Mouse (Mus musculus): ENCODE data around the gene Mical3. TPM values are rescaled to one million over a fixed set of nuclear protein-coding genes. Genes with fewer than 3 reads are reported as not detected.

Gene Mical3
- 43.1 and 50.0 TPM in 2 replicates for polyA plus RNA-seq (2015; fragmentation: Nextera tagmentation; extraction: Ambion mirVana)

- H3K9me3 ChIP-seq: no peaks in the 10 kb centered on the region
- H3K4me2 ChIP-seq: peak within 1 kb of the TSS; percentile 56
- H3K4me1 ChIP-seq: peaks cover 20% of the 10 kb centered on the region
- peak within 1 kb of the TSS; percentile 97 for H3K27ac ChIP-seq
- WGBS: 2% methylated on average over 17 of the region's 17 CpGs
- ATAC-seq (replicated peaks): peak; percentile 90
- peak within 1 kb of the TSS; percentile 52 for H3K4me3 ChIP-seq
- H3K36me3 ChIP-seq (replicated peaks): no peaks in the 10 kb centered on the region
- peak within 1 kb of the TSS; percentile 56 for H3K9ac ChIP-seq
- H3K27me3 ChIP-seq (replicated peaks): no peaks in the 10 kb centered on the region
Observed at GRCm38 (mm10) chr6:121130773-121131172, at the start of gene Mical3. TSS of gene Mical3 (minus strand) at chr6:121130999.

GRCm38 (mm10) chr6:121179846-121180245 lies 49.0 kb upstream of the Mical3 start:
- Histone ChIP-seq H3K36me3 (replicated peaks) (no peaks in the 10 kb centered on the region), H3K4me2 (no peak overlapping the region), H3K27ac (no peak overlapping the region), H3K9me3 (no peaks in the 10 kb centered on the region), H3K4me1 (peaks cover 16% of the 10 kb centered on the region), H3K9ac (no peak overlapping the region), H3K4me3 (no peak overlapping the region), H3K27me3 (replicated peaks) (no peaks in the 10 kb centered on the region)
- WGBS: 70% methylated on average over 7 of the region's 7 CpGs
- no peak for ATAC-seq (replicated peaks)

- peaks cover 11% of the 10 kb centered on the region for H3K4me1 ChIP-seq
- no peak overlapping the region for H3K9ac ChIP-seq
- no peaks in the 10 kb centered on the region for H3K36me3 ChIP-seq (replicated peaks)
- 62% methylated on average over 7 of the region's 7 CpGs for WGBS
- no peaks in the 10 kb centered on the region for H3K9me3 ChIP-seq
- H3K27ac ChIP-seq: no peak overlapping the region
- no peak overlapping the region for H3K4me2 ChIP-seq
- H3K27me3 ChIP-seq (replicated peaks): no peaks in the 10 kb centered on the region
- no peak for ATAC-seq (replicated peaks)
- no peak overlapping the region for H3K4me3 ChIP-seq
Observed at GRCm38 (mm10) chr6:121178700-121179358, 48.0 kb upstream of the Mical3 start.

- no peaks in the 10 kb centered on the region for H3K27me3 ChIP-seq (replicated peaks)
- H3K4me1 ChIP-seq: peaks cover 9% of the 10 kb centered on the region
- 91% methylated on average over 7 of the region's 7 CpGs for WGBS
- no peak overlapping the region for H3K4me2 ChIP-seq
- no peak overlapping the region for H3K27ac ChIP-seq
- no peaks in the 10 kb centered on the region for H3K36me3 ChIP-seq (replicated peaks)
- H3K9me3 ChIP-seq: no peaks in the 10 kb centered on the region
- no peak for ATAC-seq (replicated peaks)
- no peak overlapping the region for H3K9ac ChIP-seq
- H3K4me3 ChIP-seq: no peak overlapping the region
Observed at GRCm38 (mm10) chr6:121177118-121177708, 46.4 kb upstream of the Mical3 start.

GRCm38 (mm10) chr6:121176731-121177098 lies 45.9 kb upstream of the Mical3 start:
- Histone ChIP-seq H3K36me3 (replicated peaks) (no peaks in the 10 kb centered on the region), H3K27me3 (replicated peaks) (no peaks in the 10 kb centered on the region), H3K9me3 (no peaks in the 10 kb centered on the region), H3K4me2 (no peak overlapping the region), H3K4me3 (no peak overlapping the region), H3K4me1 (peaks cover 9% of the 10 kb centered on the region), H3K9ac (no peak overlapping the region), H3K27ac (no peak overlapping the region)
- ATAC-seq (replicated peaks): no peak
- WGBS: 86% methylated on average over 4 of the region's 4 CpGs

- H3K27me3 ChIP-seq (replicated peaks): no peaks in the 10 kb centered on the region
- peaks cover 9% of the 10 kb centered on the region for H3K4me1 ChIP-seq
- peak; percentile 43 for ATAC-seq (replicated peaks)
- H3K4me2 ChIP-seq: no peak overlapping the region
- H3K9me3 ChIP-seq: no peaks in the 10 kb centered on the region
- no peak overlapping the region for H3K27ac ChIP-seq
- no peaks in the 10 kb centered on the region for H3K36me3 ChIP-seq (replicated peaks)
- 41% methylated on average over 14 of the region's 14 CpGs for WGBS
- H3K9ac ChIP-seq: no peak overlapping the region
- no peak overlapping the region for H3K4me3 ChIP-seq
Observed at GRCm38 (mm10) chr6:121176011-121176730, 45.4 kb upstream of the Mical3 start.

GRCm38 (mm10) chr6:121174761-121175160 lies 44.0 kb upstream of the Mical3 start:
- WGBS: 95% methylated on average over 6 of the region's 6 CpGs
- Histone ChIP-seq H3K4me1 (peaks cover 9% of the 10 kb centered on the region), H3K9ac (no peak overlapping the region), H3K4me3 (no peak overlapping the region), H3K27ac (no peak overlapping the region), H3K27me3 (replicated peaks) (no peaks in the 10 kb centered on the region), H3K9me3 (no peaks in the 10 kb centered on the region), H3K4me2 (no peak overlapping the region), H3K36me3 (replicated peaks) (no peaks in the 10 kb centered on the region)
- ATAC-seq (replicated peaks): no peak

- 83% methylated on average over 5 of the region's 5 CpGs for WGBS
- Histone ChIP-seq H3K4me3 (no peak overlapping the region), H3K4me2 (no peak overlapping the region), H3K9me3 (no peaks in the 10 kb centered on the region), H3K27me3 (replicated peaks) (no peaks in the 10 kb centered on the region), H3K9ac (no peak overlapping the region), H3K27ac (no peak overlapping the region), H3K36me3 (replicated peaks) (no peaks in the 10 kb centered on the region), H3K4me1 (peaks cover 9% of the 10 kb centered on the region)
- no peak for ATAC-seq (replicated peaks)
Observed at GRCm38 (mm10) chr6:121173471-121173870, 42.7 kb upstream of the Mical3 start.

- WGBS: 78% methylated on average over 6 of the region's 6 CpGs
- peaks cover 4% of the 10 kb centered on the region for H3K4me1 ChIP-seq
- H3K36me3 ChIP-seq (replicated peaks): no peaks in the 10 kb centered on the region
- H3K9ac ChIP-seq: no peak overlapping the region
- H3K4me2 ChIP-seq: no peak overlapping the region
- H3K27me3 ChIP-seq (replicated peaks): no peaks in the 10 kb centered on the region
- no peak for ATAC-seq (replicated peaks)
- no peak overlapping the region for H3K27ac ChIP-seq
- H3K9me3 ChIP-seq: no peaks in the 10 kb centered on the region
- no peak overlapping the region for H3K4me3 ChIP-seq
Observed at GRCm38 (mm10) chr6:121171102-121171501, 40.3 kb upstream of the Mical3 start.

GRCm38 (mm10) chr6:121167381-121167975 lies 36.7 kb upstream of the Mical3 start:
- Histone ChIP-seq H3K27ac (no peak overlapping the region), H3K36me3 (replicated peaks) (no peaks in the 10 kb centered on the region), H3K4me1 (no peaks in the 10 kb centered on the region), H3K4me2 (no peak overlapping the region), H3K9me3 (no peaks in the 10 kb centered on the region), H3K27me3 (replicated peaks) (no peaks in the 10 kb centered on the region), H3K9ac (no peak overlapping the region), H3K4me3 (no peak overlapping the region)
- 71% methylated on average over 7 of the region's 7 CpGs for WGBS
- no peak for ATAC-seq (replicated peaks)

GRCm38 (mm10) chr6:121166098-121166552 lies 35.3 kb upstream of the Mical3 start:
- no peak overlapping the region for H3K4me3 ChIP-seq
- no peaks in the 10 kb centered on the region for H3K36me3 ChIP-seq (replicated peaks)
- WGBS: 33% methylated on average over 10 of the region's 10 CpGs
- no peak overlapping the region for H3K9ac ChIP-seq
- no peaks in the 10 kb centered on the region for H3K27me3 ChIP-seq (replicated peaks)
- no peak for ATAC-seq (replicated peaks)
- no peak overlapping the region for H3K27ac ChIP-seq
- no peak overlapping the region for H3K4me2 ChIP-seq
- H3K9me3 ChIP-seq: no peaks in the 10 kb centered on the region
- no peaks in the 10 kb centered on the region for H3K4me1 ChIP-seq

GRCm38 (mm10) chr6:121162616-121163015 lies 31.8 kb upstream of the Mical3 start:
- no peak for ATAC-seq (replicated peaks)
- Histone ChIP-seq H3K4me2 (no peak overlapping the region), H3K4me1 (no peaks in the 10 kb centered on the region), H3K9ac (no peak overlapping the region), H3K36me3 (replicated peaks) (no peaks in the 10 kb centered on the region), H3K27me3 (replicated peaks) (no peaks in the 10 kb centered on the region), H3K9me3 (no peaks in the 10 kb centered on the region), H3K27ac (no peak overlapping the region), H3K4me3 (no peak overlapping the region)
- WGBS: 94% methylated on average over 12 of the region's 12 CpGs
